Mouse (Mus musculus): ENCODE data around the gene Rcan2.

DNA sequence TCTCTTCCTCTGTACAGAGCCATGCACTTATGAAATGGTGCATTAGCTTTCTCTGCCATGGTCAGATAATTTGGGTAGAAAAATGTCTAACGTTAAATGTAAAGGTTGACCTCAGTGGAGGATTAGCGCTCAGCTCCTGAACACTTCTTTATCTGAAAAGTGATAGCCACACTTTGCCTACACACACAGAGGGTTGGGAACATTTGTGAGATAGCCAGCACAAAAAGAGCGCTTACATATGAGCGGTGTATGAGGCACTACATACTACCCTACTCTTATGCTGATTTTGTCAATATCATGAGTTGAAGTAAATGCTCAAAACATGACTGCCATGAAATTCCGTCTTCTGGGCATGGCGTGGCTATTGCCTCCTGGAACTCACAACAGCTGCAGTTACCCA is 196.9 kb downstream of the Rcan2 start:
- no peak for TF ChIP-seq GATA1 (IDR thresholded peaks at IDR 0.05; ENCODE audit: low read length)
- no peak for TF ChIP-seq TAL1 (IDR thresholded peaks at IDR 0.05; ENCODE audit: low read length)
